17 mouse cellular contexts compared by ENCODE assay signal in genomic region chr5:27679151-27679550, GRCm38 (mm10).
"Had no signal": no experiment of that assay in that cellular context is flagged by ENCODE, and none has a peak within 500 bp of the region (broad histone marks: within the 10 kb centered on the region; RNA-seq: fewer than 3 reads in every experiment).

No protein-coding gene starts in this region.

- H3K4me1 ChIP-seq: limb, embryonic 12.5 days; lung, embryonic 15.5 days; stomach, embryonic 15.5 days had no signal

- DNase-seq: kidney, adult 9 months; kidney, postnatal 36 days; layer of hippocampus, adult 9-11 months; layer of hippocampus, postnatal 36 days; lung, postnatal 14 days; retina, postnatal 1 day; right cerebral cortex, postnatal 14 days; thymus, postnatal 4 days had no signal

- H3K9me3 ChIP-seq: limb, embryonic 12.5 days; lung, embryonic 15.5 days; neural tube, embryonic 13.5 days; stomach, embryonic 15.5 days had no signal

- H3K27ac ChIP-seq: kidney, postnatal 0 days; limb, embryonic 12.5 days; lung, embryonic 15.5 days; macrophage; neural tube, embryonic 13.5 days; stomach, embryonic 15.5 days had no signal

- H3K27me3 ChIP-seq: lung, embryonic 15.5 days; neural tube, embryonic 13.5 days; stomach, embryonic 15.5 days had no signal

- ATAC-seq: midbrain, embryonic 16.5 days had no signal

- H3K36me3 ChIP-seq: limb, embryonic 12.5 days; lung, embryonic 15.5 days; stomach, embryonic 15.5 days had no signal

- H3K4me3 ChIP-seq: limb, embryonic 12.5 days; lung, embryonic 15.5 days; megakaryocyte, embryonic 14.5 days; neural tube, embryonic 13.5 days; stomach, embryonic 15.5 days had no signal

- H3K9ac ChIP-seq: limb, embryonic 12.5 days; lung, embryonic 15.5 days; neural tube, embryonic 13.5 days; stomach, embryonic 15.5 days had no signal

- H3K4me2 ChIP-seq: limb, embryonic 12.5 days; lung, embryonic 15.5 days; midbrain, embryonic 11.5 days; neural tube, embryonic 13.5 days; stomach, embryonic 15.5 days had no signal
